Mouse (Mus musculus) midbrain, embryonic 11.5 days (tissue): Measurements from ENCODE around the gene Fbxo36. TPM values are rescaled to one million over a fixed set of nuclear protein-coding genes. Genes with fewer than 3 reads are reported as not detected.
A peak's percentile ranks its signal among the peaks of the same experiment; 100 is the strongest.

Experiments
- ATAC-seq: fragments of 200-750 bp; cut with Nextera tagmentation; 2 replicates; pipeline ENCODE4 v1.8.0; 2017; ENCODE audit warnings: moderate TSS enrichment, moderate library complexity; ENCODE audit not compliant: low FRiP score
- DNase-seq: peaks from one replicate; pipeline ENCODE4 v3.0.0; 2015; ENCODE audit warnings: low spot score; ENCODE audit errors: missing footprints
- H3K27ac ChIP-seq: fragments of 300-500 bp; sonication (generic); 2 replicates; pipeline ENCODE4 v1.5.1; 2014; ENCODE audit warnings: low read depth, low read length
- H3K27me3 ChIP-seq: fragments of 300-500 bp; sonication (generic); 2 replicates; pipeline ENCODE4 v1.6.1; 2014; ENCODE audit warnings: mild to moderate bottlenecking, low read length, moderate library complexity, mixed read lengths; ENCODE audit not compliant: control insufficient read depth, insufficient read depth
- H3K36me3 ChIP-seq: fragments of 300-500 bp; sonication (generic); 2 replicates; pipeline ENCODE4 v1.6.1; 2014; ENCODE audit warnings: mild to moderate bottlenecking, low read length, moderate library complexity, mixed read lengths; ENCODE audit not compliant: control insufficient read depth, insufficient read depth
- H3K4me1 ChIP-seq: fragments of 300-500 bp; sonication (generic); 2 replicates; pipeline ENCODE4 v1.6.1; 2014; ENCODE audit warnings: low read length; ENCODE audit not compliant: control insufficient read depth, insufficient read depth
- H3K4me2 ChIP-seq: fragments of 300-500 bp; sonication (generic); 2 replicates; pipeline ENCODE4 v1.6.1; 2014; ENCODE audit warnings: mild to moderate bottlenecking, moderate library complexity
- H3K4me3 ChIP-seq: fragments of 300-500 bp; sonication (generic); 2 replicates; pipeline ENCODE4 v1.5.1; 2014; ENCODE audit warnings: low read depth, low read length
- H3K9ac ChIP-seq: fragments of 300-500 bp; sonication (generic); 2 replicates; pipeline ENCODE4 v1.6.1; 2014; ENCODE audit warnings: low read length
- H3K9me3 ChIP-seq: fragments of 300-500 bp; sonication (generic); 2 replicates; pipeline ENCODE4 v1.6.1; 2016; ENCODE audit warnings: low read length; ENCODE audit not compliant: control insufficient read depth
- WGBS: fragments of 180-500 bp; shearing (Covaris S2); extraction: QIAGEN DNeasy Blood & Tissue Kit; methylation state at CpG from one replicate; pipeline ENCODE4 v1.1.7; 2014; 5-methylcytosine and 5-hydroxymethylcytosine counted together
- polyA plus RNA-seq: library from polyadenylated mRNA; unstranded; fragments of >200 nt; fragmentation: Nextera tagmentation; extraction: Ambion mirVana; gene quantifications from 2 replicates; pipeline ENCODE4 v1.2.1, GENCODE M21; 2014

Gene Fbxo36
- polyA plus RNA-seq, 1 experiment from 2014 or later = 10.7 TPM

DNA sequence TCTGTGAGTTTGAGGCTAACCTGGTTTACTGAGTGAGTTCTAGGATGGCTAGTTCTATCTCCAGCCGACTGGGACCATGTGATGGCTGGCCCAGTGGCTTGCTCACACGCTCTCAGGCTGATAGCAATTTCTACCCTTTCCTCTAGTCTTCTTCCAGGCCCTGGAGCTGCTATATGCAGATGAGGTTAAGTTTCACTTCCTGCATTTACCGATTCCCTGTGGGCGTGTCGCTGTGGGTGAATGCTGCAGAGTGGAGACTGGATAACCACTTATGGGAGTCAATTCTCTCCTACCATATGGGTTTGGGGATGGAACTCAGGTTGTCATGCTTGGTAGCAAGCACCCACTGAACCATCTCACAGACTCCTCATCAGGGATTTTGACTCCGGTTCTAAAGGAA, 84.5 kb downstream of the Fbxo36 start:
- no peak overlapping the region for H3K9ac ChIP-seq
- ATAC-seq = no peak
- H3K4me1 ChIP-seq = no peaks in the 10 kb centered on the region
- no peak overlapping the region for H3K27ac ChIP-seq
- no peaks in the 10 kb centered on the region for H3K27me3 ChIP-seq
- H3K4me2 ChIP-seq = no peak overlapping the region
- no peak overlapping the region for H3K4me3 ChIP-seq
- H3K9me3 ChIP-seq = no peaks in the 10 kb centered on the region
- WGBS = 83% methylated on average over 6 of the region's 6 CpGs
- peak; percentile 53 for DNase-seq
- H3K36me3 ChIP-seq = no peaks in the 10 kb centered on the region

DNA sequence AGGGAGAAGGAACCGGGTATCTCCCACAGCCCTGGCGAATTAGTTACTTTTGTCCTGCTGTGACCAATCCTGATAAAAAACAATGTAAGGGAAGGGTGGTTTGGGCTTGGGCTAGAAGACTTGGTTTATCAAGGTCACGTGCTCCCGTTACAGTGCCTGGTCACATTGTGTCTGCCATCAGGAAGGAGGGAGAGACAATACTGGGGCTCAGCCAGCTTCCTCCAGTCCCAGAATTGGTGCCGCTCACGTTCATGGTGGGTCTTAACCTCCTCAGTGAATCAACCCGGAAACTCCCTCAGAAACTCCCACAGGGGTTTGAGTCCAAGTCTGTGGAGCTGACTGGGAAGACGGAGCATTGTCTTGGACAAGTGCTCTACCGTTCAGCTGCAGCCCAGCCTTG, 86.0 kb downstream of the Fbxo36 start:
- no peak overlapping the region for H3K4me2 ChIP-seq
- DNase-seq (no peak), ATAC-seq (no peak)
- H3K36me3 ChIP-seq = no peaks in the 10 kb centered on the region
- H3K9me3 ChIP-seq = no peaks in the 10 kb centered on the region
- no peaks in the 10 kb centered on the region for H3K27me3 ChIP-seq
- no peak overlapping the region for H3K27ac ChIP-seq
- H3K4me3 ChIP-seq = no peak overlapping the region
- no peak overlapping the region for H3K9ac ChIP-seq
- 80% methylated on average over 9 of the region's 9 CpGs for WGBS
- no peaks in the 10 kb centered on the region for H3K4me1 ChIP-seq

DNA sequence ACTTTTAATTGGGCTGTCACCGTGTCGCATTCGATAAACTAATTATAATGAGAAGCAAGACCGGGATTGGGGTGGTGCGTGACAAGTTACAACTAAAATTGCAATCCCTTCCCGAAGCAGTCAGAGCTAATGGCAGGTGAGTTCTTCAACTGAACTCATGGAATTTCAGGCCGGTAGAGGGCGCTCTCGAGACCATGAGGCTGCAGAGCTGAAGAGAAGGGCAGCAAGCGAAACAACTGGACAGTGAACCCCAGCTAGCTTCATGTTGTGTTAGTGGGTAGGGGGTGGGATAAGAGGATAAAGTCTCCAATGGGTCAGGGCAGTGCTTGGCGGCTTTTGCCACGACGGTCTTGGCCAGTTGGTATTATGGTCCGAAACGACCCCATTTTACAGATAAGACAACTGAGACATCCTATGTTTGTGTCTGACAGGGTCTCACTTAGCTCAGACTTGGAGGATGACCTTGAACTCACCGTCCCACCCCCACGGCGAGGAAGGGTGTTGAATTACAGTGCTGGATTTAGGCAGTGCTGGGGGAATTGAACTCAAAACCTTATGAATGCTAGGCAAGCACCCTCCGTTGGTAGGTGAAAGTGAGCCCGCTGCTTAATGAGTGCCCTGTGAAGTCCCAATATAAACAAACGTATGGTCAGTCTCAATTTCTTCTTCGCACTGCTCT, 94.0 kb downstream of the Fbxo36 start:
- WGBS = 11% methylated on average over 22 of the region's 22 CpGs

DNA sequence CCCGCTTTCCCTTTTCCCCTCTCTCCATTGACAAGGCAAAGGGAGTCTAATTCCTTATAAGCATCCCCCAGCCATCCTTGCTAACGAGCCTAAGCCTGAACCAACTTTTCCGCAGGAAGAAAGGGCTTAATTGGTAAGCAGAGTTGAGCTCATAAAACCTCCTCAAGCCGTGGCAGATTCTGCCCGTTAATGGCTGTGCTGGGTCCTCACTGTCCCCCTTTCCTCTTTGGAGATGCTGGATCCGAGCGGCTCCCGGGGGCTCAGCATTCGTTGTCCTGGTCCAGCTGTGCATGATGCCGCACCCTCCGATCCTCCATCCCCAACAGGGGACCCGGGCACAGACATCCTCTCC, 94.5 kb downstream of the Fbxo36 start:
- Histone ChIP-seq H3K4me2 (peak overlapping the region; percentile 84), H3K4me3 (peak overlapping the region; percentile 60), H3K4me1 (peaks cover 2% of the 10 kb centered on the region; the same call in 1 of the 2 replicates), H3K27me3 (peaks cover 2% of the 10 kb centered on the region), H3K9ac (peak overlapping the region; percentile 74), H3K36me3 (no peaks in the 10 kb centered on the region), H3K9me3 (no peaks in the 10 kb centered on the region), H3K27ac (peak overlapping the region; percentile 10)
- ATAC-seq (no peak; the same call in 1 of the 2 replicates), DNase-seq (no peak)
- WGBS = under 1% methylated on average over 12 of the region's 12 CpGs

More for the DNA sequence above, 94.0 kb downstream of the Fbxo36 start:
- Histone ChIP-seq H3K4me1 (peaks cover 2% of the 10 kb centered on the region; the same call in 1 of the 2 replicates), H3K4me3 (peak overlapping the region; percentile 60), H3K27me3 (peaks cover 2% of the 10 kb centered on the region), H3K36me3 (no peaks in the 10 kb centered on the region), H3K4me2 (peak overlapping the region; percentile 84), H3K27ac (no peak overlapping the region; the same call in 1 of the 2 replicates), H3K9ac (peak overlapping the region; percentile 74), H3K9me3 (no peaks in the 10 kb centered on the region)
- ATAC-seq (peak; percentile 22), DNase-seq (peak; percentile 99)

DNA sequence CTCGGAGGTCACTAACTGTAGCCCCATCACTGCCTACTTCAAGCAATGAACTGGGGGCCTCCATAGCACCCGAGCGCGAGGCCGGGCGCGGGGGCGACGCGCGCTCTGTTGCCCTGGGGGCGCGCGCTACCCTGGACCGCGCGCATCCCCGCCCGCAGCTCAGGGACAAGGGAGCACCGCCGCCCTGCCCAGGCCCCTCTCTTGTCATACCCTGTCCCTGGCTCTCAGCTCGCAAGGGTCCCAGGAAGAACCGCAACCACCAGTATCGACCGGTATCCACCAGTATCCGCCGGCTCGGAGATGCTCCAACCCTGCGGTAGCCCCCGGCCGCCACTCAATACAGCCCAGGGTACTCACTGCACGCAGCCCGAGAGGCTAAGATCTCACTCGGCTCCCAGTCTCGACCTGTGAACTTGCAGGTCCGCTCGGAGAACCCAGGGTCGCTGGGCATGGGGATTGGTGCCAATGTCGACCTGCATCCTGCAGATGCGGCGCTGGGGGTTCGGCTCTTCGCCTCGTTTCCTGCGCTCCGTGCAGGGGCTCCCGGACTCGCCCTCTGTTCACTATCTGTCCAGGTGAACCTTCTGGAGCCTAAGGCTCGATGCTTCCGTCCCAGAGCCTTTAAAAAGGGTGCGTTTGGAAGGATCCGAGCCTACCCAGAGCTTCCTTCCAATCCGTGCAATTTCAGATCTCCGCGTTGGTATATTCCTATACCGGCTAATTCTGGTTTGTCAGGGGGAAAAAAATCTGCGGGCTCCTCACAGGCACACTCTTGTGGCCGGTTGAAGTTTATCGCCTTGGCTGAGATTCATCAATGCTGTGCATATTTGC, 95.1 kb downstream of the Fbxo36 start, which contains the start of gene Slc16a14:
TSS of gene Slc16a14 (minus strand) at position 632 of the 831 bp plus-strand sequence.
- peak; percentile 88 for ATAC-seq
- Histone ChIP-seq H3K4me1 (peaks cover 2% of the 10 kb centered on the region; the same call in 1 of the 2 replicates), H3K27ac (peak within 1 kb of the TSS; percentile 10), H3K36me3 (no peaks in the 10 kb centered on the region), H3K4me2 (peak within 1 kb of the TSS; percentile 84), H3K9me3 (no peaks in the 10 kb centered on the region), H3K27me3 (peaks cover 2% of the 10 kb centered on the region), H3K9ac (peak within 1 kb of the TSS; percentile 74), H3K4me3 (peak within 1 kb of the TSS; percentile 60)
- DNase-seq = peak; percentile 98
- under 1% methylated on average over 59 of the region's 59 CpGs for WGBS

DNA sequence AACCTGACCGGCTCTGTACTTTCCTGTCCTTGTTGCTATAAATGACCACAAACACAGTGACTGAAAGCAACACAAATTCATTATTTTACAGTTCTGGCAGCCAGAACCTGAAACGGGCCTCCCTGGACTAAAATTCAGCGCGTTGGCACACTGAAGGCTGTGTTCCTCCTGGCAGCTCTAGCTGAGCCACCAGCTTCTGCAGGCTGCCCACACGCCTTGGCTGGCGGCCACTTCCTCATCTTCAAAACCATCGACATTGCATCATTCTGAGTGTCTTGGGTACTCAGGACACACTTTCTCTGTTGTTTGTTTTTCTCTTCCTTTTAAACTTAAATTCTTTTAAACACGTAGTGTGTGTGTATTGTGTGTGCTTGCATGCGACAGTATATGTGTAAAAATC, 96.0 kb downstream of the Fbxo36 start:
- Histone ChIP-seq H3K27ac (no peak overlapping the region), H3K4me2 (no peak overlapping the region), H3K27me3 (peaks cover 2% of the 10 kb centered on the region), H3K36me3 (no peaks in the 10 kb centered on the region), H3K9ac (no peak overlapping the region; the same call in 1 of the 2 replicates), H3K4me3 (no peak overlapping the region), H3K9me3 (no peaks in the 10 kb centered on the region), H3K4me1 (peaks cover 2% of the 10 kb centered on the region; the same call in 1 of the 2 replicates)
- DNase-seq (no peak), ATAC-seq (no peak)
- 75% methylated on average over 9 of the region's 9 CpGs for WGBS

DNA sequence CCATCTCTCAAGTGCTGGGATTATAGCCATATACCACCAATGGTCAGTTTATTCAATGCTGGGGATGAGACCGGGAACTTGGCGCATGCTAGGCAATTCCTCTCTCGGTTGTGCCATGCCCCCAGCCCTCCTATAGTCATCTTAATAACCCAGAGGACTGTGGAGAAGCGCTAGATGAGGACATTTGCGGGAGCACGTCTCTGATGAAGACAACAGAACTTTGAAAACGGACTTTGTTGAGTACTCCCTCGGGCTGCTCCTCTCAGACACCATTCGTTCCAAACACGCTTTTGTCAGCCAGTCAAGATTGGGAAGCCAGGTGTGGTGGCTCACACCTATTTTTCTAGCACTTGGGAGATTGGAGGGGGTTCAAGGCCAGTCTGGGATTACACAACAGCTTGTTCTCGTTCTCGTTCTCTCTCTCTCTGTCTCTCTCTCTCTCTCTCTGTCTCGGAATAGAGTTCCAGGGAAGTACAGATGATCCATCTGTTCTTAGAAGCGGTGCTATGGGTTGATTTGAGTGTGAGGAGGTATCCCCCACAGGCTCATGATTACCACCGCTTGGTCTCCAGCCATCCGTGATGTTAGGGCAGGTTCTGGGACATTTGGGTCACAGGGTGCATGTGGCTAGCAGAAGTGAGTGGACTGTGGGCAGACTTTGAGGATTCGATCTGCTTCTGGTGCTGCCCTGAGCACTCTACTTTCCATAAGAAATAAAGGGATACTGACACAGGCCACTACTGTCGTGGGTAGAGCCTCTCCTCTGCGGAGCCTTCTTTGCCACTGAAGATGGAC, 97.3 kb downstream of the Fbxo36 start:
- WGBS = 89% methylated on average over 19 of the region's 19 CpGs
- Histone ChIP-seq H3K4me1 (peaks cover 2% of the 10 kb centered on the region; the same call in 1 of the 2 replicates), H3K9ac (no peak overlapping the region), H3K27ac (no peak overlapping the region), H3K4me2 (no peak overlapping the region), H3K27me3 (peaks cover 2% of the 10 kb centered on the region), H3K9me3 (no peaks in the 10 kb centered on the region), H3K36me3 (no peaks in the 10 kb centered on the region), H3K4me3 (no peak overlapping the region)
- ATAC-seq = no peak
- peak; percentile 66 for DNase-seq

DNA sequence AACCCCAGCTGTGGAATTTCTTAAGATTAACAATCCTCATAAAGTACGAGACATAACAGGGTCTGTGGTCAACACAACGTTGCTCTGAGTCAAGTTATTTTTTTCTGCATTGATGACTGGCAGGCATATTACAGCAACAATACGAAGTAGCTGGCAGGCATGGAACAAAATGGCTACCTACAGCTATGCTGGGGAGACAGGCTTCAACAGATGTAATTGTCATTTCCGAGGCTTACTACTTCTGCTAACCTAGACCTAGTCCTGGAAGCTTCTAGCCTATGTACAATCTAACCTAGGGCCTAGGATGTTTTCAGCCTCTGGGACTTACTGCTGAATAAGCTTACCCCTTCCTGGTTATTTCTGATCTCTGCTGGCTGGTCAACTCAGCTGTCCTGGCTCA, 99.8 kb downstream of the Fbxo36 start:
- H3K27me3 ChIP-seq = peaks cover 2% of the 10 kb centered on the region; the same call in 1 of the 2 replicates
- 82% methylated on average over 4 of the region's 4 CpGs for WGBS
- H3K9me3 ChIP-seq = no peaks in the 10 kb centered on the region
- ATAC-seq (no peak), DNase-seq (peak; percentile 76)
- H3K4me1 ChIP-seq = no peaks in the 10 kb centered on the region
- no peak overlapping the region for H3K27ac ChIP-seq
- no peak overlapping the region for H3K4me2 ChIP-seq
- H3K9ac ChIP-seq = no peak overlapping the region
- no peak overlapping the region for H3K4me3 ChIP-seq
- H3K36me3 ChIP-seq = no peaks in the 10 kb centered on the region
